Mouse (Mus musculus): ENCODE results near the gene Zmynd8.

GRCm38 (mm10) chr2:165812889-165813288 is 85.9 kb downstream of the Zmynd8 start:
- TF ChIP-seq CTCF (IDR thresholded peaks at IDR 0.05; ENCODE audit: low read depth), result no peak
- no peak for TF ChIP-seq EP300 (IDR thresholded peaks at IDR 0.05; ENCODE audit: low read depth)

All from heart, postnatal 0 days (tissue).